Mouse (Mus musculus) fibroblast of lung, adult 2 months (primary cell): ENCODE measurements around the gene Krtap4-1.

ENCODE experiments used
- DNase-seq: peaks from one replicate; pipeline ENCODE4 v3.0.0-alpha.2; 2011; ENCODE audit warnings: low read depth

Gene Krtap4-1

DNA sequence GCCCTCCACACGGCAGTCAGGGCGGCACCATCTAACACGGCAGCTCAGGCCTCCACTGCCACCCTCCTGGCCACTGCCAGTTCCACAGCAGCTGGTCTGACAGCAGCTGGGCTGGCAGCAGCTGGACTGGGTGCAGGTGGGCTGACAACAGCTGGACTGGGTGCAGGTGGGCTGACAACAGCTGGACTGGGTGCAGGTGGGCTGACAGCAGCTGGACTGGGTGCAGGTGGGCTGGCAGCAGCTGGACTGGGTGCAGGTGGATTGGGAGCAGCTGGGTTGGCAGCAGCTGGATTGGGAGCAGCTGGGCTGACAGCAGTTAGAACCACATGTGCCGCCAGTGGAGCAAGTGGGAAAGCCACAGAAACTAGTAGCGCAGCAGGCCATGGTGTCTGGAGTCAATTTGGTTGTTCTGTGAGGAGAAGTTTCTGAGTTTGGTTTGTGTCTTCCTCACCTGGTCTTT lies 44.8 kb downstream of the Krtap4-1 start, which contains the start of gene Krtap1-4:
Gene Krtap1-4 (minus strand): TSS at position 410 of the 460 bp plus-strand sequence.
- DNase-seq: no peak

DNA sequence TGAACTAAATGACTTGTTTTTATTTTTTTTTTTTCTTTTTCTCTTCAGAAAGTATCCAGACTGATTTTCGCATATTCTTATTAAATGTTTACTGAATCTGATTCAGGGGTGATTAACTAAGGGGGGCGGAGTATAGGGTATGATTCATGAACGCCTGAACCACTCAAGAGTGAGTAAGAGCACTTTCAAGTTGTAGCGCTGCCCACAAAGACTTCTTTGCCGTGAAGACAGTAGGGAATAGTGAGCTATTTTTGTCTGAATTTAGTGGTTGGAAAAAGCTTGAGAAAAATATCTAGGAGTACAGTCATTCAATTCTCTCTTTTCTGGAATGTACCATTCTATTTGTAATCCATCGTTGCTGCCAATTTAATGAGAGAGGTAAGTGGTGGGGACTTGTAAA lies 46.5 kb downstream of the Krtap4-1 start:
- peak; percentile 75 for DNase-seq

DNA sequence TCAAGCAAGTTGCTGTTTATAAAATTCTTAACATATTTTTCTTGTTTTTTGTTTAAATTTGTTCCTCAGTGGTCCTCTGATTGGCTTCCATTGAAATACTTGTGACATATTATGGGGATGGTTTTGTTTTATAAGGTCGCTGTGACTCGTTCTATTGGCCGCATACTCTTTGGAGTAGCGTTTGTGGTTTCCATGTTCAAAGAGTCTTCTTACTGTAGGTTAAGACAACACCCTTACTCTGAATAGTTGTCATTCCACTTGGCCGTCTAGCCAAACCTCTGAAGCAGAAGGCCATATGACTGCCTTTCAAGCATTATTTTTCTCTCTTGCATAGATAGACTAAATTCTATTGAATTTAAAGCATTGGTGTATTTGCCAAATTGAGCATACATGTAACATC lies 47.0 kb downstream of the Krtap4-1 start:
- peak; percentile 44 for DNase-seq

DNA sequence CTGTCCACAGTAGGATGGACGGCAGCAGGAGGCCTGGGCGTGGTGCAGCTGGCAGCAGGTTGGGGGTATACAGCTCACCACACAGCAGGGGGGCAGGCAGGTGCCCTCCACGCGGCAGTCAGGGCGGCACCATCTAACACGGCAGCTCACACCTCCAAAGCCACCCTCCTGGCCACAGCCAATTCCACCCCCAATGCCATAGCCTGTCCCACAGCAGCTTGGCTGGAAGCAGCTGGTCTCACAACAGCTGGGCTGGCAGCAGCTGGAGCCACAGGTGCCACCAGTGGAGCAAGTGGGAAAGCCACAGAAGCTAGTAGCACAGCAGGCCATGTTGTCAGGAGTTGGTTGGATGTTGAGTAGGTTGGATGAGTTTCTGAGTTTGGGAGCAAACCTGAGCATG lies 47.4 kb downstream of the Krtap4-1 start, which contains the start of gene Krtap1-5:
Gene Krtap1-5 (minus strand): TSS at position 381 of the 400 bp plus-strand sequence.
- DNase-seq: peak; percentile 14
